Mouse (Mus musculus): ENCODE measurements around the gene Gm42420.
A peak's percentile ranks its signal among the peaks of the same experiment; 100 is the strongest.

Gm42420 gene

DNA sequence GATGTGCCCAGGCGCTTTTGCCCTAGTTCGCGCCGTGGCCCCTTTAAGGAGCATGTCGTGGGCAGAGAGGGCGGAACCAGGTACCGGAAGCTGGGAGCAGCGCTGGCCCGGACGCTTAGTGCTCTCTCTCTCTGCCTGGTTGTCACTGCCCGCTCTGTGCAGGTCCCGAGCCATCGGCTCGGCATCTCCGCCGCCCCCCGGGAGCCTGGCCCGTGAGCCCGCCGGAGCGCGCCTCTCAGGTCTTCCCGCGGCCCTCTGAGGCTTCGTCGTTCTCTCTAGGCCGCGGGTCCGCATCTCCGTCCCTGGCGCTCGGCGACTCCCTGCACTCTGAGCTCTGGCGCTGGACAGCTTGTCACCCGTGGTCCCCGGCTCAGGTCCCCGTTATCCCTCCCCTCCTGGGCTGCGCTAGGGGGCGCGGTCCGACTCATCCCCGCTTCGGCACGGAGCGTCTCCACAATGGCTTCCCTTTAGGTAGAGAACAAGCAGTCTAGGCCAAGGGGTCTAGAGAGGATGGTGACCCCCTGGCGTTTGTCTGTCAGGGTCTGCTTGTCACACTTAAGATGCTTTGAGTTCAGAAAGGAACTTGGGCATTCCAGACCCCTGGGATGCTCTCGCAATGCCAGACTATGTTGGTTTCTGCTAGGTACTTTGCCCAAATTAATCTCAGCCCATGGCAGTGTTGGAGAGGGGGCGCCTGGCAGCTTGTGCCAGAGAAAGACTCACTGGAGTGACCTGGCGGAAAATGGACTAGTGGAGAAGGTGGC is 11.6 kb upstream of the Gm42420 start, which contains the start of gene Adck2:
Gene Adck2 (plus strand): TSS at position 83 of the 764 bp plus-strand sequence.
- DNase-seq = peak; percentile 71

DNA sequence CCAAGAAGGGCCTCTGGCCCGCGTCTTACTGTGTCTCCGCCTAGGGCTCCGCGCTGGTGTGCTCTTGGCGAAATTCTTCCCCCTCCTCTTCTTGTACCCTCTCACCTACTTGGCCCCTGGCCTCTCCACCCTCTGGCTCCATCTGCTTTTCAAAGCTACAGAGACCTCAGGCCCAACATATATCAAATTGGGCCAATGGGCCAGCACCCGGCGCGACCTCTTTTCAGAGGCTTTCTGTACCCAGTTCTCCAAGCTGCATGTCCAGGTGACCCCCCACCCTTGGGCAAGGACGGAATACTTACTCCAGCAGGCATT is 11.0 kb upstream of the Gm42420 start:
- no peak for DNase-seq

DNA sequence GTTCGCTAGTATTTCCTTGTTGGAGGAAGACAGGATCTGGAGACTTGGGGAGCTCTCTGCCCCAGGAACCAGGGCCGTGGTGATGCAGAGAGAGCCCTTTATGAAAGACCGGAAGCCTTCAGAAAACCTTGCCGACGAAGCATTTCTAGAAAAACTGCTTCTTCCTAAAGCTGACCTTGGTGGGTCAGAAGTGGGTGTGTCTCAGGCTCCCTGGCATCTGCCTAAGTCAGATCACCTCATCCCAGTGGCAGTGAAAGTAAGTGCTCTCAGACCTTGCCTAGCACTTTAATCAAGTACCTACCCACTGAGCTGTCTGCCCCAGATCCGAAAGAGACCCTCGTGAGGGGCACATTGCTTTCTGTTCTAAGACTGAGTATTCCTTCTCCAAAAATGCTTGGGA is 10.6 kb upstream of the Gm42420 start:
- no peak for DNase-seq

DNA sequence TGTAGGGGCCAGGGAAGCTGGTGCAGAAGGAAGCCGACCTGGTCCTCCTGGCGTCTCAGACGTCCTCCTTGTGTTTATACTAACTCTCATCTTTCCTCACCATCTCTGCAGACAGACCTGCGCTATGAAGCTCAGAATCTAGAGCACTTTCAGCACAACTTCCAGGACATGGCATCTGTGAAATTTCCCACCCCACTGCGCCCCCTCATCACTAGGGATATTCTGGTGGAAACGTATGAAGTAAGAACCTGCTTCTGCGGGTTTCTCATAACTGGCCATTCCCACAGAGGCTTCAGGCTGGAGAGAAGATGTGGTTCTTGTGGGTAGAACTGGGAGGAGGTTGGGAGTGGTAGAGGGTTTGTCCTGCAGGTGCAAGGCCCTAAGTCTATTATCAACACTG is 6.0 kb upstream of the Gm42420 start:
- no peak for DNase-seq

DNA sequence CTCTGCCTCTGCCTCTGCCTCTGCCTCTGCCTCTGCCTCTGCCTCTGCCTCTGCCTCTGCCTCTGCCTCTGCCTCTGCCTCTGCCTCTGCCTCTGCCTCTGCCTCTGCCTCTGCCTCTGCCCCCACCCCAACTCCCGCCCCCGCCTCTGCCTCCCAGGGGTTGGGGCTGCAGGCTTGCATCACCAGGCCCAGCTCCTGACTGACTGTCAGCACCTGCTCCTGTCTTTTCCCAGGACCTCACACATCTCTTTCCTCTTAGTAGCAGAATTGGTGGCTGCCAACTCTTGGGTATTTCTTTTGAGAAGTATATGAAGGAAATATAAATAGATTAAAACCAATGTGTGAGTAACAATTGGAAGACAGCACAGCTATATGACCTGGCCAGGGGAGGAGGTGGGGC is 5.0 kb upstream of the Gm42420 start:
- no peak for DNase-seq

DNA sequence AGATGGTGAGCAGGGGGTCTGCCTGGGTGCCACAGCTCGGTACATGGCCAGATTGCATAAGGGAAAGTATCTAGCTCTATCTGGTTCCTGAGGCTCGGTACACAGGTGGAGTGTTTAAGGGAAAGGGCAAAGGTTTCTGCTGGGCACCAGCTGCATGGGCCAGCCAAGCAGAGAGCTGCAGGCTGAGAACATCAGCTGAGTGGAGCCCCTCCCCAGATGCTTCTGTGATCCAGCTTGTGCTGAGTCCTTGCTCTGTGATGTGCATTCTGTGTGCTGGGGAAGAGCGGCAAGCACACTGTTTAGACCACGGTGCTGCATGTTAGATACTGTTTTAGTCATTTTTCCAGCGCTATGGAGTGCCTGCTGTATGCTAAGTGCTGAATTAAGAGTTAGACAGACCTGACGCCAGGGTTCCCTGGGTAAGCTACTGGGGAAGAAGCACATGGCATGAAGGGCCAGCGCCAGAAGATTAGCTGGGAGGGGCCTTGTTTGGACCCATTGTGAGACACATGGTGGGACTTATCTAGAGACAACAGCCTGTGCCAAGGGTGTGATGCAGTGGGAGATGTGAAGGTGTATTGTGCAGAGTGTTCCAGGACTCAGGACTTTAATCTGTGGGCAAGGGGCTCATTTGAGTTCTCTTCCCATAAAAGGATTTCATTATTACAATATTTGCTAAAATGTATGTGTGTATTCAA is 4.3 kb upstream of the Gm42420 start:
- no peak for DNase-seq

DNA sequence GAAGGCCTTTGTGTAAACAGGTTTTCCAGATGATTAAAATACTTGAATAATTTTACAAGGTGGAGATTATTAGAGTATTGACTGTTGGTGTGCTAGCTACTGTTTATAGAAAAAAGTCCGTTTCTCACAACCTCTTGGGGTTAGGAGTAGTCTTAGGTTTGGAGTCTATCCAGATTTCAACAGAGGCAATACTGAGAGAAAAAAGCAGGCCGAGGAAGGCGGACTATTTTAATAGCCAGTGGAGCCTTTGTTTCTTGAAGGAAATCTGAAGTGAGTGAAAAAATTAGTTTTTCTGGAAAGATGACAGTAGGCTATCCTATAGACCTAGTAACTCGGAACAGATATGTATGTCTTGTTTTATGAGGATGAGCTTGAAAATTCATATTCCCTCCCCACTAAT is 5.9 kb downstream of the Gm42420 start:
- no peak for DNase-seq

DNA sequence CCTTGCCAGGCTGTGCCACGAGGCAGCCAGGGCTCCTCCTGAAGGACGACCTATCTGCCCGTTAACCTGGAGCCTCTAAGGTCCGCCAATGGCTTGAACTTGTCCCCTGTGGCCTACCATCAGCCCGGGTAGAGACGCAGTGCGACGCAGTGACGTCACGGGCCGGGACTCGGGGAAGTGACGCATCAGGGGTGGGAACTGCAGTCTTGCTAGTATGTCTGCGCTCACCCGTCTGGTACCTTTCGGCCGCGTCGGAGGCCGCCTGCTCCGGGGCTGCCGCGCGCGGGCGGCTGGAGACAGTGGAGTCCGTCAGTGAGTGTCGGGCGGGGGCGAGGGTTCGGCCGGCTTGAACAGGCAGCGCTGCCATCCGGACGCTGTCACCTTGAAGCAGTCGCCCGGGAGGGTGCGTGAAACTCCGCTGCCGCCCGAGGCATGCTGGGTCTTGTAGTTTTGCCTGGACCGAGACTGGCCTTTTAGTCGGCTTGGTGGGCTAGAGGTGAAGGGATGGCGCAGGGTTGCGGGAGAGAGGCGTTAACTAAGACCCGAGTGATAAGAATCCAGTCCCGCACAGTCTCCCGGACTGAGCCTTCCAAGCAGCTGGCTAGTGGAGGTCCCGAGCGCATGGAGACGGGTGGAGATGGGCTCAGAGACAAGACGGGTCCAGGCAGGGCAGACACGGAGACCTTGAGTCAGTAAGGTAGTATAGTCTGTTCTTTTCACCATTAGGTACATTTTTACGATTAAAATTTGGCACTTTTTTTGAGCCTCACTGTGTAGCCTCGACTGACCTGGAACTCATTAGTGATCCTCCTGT is 7.1 kb downstream of the Gm42420 start, which contains the start of gene Ndufb2:
Gene Ndufb2 (plus strand): TSS at position 174 of the 814 bp plus-strand sequence.
- peak; percentile 94 for DNase-seq

DNA sequence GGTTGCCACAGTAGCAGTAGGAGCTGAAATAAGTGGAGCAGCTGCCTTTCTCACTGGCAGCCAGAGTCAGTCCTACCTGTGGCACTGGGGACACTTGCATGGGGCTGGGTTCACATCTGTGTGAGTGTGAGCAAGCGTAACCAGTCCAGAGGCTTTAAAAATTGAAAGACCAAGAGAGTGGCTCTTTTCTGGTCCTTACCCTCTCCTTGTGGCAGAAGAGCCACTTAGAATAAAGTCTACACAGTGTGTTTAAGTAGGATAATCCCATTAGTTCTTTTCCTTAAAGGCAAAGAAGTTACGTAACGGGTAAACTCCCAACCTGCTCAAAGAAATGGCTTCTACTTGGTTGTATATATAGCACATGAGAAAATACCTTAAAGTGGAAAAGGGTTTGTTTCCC is 15.3 kb downstream of the Gm42420 start:
- DNase-seq = no peak

DNA sequence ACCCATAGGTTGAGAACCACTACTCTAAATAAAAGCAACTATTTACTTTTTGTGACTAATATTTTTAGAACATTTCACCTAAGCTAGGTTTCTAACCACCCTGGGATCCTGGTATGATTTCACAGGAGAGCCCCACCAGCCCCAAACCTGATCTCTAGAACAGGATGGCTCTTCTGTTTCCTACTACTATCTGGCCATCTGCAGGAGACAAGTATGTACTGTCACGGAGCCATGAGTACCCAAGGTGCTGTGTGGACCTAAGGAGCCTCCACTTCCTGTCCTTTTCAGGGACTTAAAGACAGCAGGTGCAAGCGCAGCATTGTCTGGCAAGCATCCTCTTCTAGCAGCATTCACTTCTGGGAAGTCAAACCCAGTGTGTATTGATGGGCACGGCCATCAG is 16.3 kb downstream of the Gm42420 start:
- DNase-seq = no peak

DNA sequence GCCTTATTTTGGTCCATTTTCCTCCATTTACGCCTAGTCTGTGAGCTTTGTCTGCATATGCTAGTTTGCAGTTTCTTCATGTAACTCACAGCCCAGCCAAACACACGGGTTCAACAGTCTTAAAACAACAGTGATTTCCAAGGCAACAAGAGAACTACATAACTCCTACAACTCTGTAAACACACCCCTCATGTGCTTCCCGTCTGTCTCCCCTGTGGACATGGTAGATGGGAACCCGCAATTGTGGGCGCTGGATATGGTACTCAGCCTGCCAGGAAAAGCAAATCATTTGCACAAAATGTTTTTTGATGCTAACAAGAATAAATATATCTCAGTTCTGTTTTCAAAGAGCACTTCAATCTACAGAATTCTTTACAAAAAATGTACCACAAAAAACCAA is 19.0 kb downstream of the Gm42420 start:
- no peak for DNase-seq

DNA sequence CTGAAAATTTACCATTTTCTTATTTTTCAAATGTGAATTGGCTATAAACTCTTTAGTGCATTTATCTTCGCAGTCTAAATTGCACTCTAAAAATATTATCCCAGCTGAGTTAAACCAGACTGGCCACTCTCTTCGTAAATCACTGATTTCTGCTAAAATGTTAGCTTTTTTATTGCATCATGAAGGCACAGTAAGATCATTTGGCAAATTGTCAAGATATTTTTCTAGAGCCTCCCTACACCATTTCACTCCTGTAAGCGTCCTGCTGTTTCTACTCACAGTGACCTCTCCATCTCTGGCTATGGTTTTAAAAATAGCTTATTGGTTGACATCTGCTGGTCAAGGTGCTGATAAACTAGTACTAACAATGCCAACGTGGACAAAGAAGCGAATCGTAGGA is 20.5 kb downstream of the Gm42420 start:
- no peak for DNase-seq

DNA sequence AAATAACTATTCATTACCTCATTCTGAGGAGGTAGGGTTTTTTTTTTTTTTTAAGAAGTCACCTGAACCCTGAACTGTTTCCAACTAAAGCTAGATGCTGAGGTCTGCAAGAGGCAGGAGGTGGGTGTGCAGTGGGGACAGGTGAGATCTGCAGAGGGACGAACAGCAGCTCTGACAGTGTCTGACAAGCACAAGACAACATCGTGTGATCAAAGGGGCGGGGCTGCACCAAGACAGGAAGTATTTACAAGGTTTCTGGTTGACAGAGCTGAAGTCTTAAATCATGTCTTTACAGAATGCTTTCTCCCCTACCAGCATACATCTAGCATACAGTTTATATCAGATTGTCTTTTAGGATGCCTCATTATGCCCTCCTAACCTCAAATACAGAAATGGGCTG is 21.3 kb downstream of the Gm42420 start:
- DNase-seq = no peak

DNA sequence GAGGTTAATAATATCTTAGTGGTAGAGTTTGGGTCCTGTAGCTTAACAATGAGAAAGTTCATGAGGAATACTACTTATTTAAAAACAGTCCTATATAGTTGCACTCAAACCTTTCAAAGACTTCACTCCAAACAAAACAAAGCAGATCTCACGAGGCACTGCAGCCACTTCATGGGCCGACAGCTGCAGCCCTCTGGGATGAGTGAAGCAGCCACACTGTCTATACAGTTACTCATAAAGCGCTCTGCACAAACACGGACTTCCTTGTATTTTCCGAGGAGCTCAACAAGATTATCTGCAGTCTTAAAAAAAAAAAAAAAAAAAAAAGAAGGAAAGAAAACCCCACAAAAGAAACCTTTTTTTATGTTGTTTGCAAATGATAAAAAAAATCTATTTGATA is 21.8 kb downstream of the Gm42420 start:
- DNase-seq = no peak

DNA sequence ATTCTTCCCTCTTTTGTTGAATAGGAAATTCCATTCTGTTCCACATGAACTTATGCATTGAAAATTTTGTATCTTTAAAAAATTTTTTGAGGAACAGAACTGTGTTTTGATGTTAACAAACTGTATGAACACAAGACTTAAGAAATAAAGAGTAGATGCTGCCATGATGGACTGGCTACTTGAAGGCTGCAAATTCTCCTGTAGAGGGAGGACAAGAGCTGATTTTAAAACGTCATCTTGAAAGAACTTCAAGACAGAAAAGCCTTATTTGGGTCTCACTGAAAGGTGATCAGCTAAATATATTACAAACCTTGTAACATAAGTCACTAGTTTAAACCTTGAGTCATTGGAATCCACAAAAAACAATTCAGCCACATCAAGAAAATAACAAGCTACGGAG is 24.7 kb downstream of the Gm42420 start:
- DNase-seq = no peak

DNA sequence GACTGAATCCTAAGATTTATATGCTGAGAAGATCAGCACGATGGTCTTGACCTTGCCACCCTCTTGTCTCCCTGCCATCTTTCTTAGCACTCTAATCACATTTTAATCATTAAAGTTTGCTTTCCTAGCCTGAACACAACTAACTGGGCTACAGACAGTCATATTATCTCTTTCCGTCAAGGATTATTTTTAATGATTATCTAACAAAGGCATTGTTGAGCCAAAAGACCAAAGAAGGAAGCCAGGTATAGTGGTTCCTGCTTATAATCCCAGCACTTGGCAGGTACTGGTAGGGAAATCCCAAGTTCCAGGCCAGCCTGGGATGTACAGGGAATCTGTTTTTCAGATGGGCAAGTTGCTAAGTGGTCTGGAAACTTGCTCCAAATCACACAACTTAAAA is 25.7 kb downstream of the Gm42420 start:
- no peak for DNase-seq

Data from right cerebral cortex, postnatal 4 days (tissue).